Mouse (Mus musculus) ES-E14 (cell line): ENCODE measurements at regions not wholly inside any gene's neighbourhood (a gene's known extent, or its start where the extent isn't known, plus 50 kb on each side); places are given as distances from the start of the nearest gene placed in this dataset.

Experiments
- CHD2 ChIP-seq: IDR thresholded peaks from 2 replicates; pipeline ENCODE4 v1.6.1; 2014; ENCODE audit warnings: mild to moderate bottlenecking, low read depth, low read length, inconsistent platforms
- MAFK ChIP-seq: IDR thresholded peaks from 2 replicates; pipeline ENCODE4 v1.6.1; 2014; ENCODE audit warnings: mild to moderate bottlenecking, low read depth, low read length, inconsistent platforms; ENCODE audit not compliant: insufficient read depth
- ZC3H11A ChIP-seq: IDR thresholded peaks from 2 replicates; pipeline ENCODE4 v1.6.1; 2012; ENCODE audit warnings: low read depth, mild to moderate bottlenecking, inconsistent platforms, low read length, borderline replicate concordance
- ZNF384 ChIP-seq: IDR thresholded peaks from 2 replicates; pipeline ENCODE4 v1.6.1; 2012; ENCODE audit warnings: low read depth, low read length, inconsistent platforms

DNA sequence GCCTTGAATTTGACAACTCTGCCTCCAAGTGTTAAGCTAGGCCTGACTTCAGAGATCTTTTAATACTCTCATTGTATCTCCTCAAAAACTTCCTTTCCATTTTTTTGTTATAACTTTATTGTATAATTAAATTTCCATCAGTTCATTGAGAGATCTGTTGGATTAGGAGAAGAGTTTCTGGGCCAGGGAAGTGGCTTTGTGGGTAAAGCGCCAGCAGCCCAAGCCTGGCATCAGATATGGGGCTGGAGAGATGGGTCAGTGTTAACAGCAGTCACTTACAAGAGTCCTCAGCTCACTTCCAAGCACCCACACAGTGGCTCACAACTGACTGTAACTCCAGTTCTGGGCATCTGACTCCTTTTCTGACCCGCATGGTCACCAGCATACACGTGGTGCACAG is 167.3 kb downstream of the Rab11fip4 start:
- TF ChIP-seq MAFK, result no peak
- no peak for TF ChIP-seq CHD2
- TF ChIP-seq ZC3H11A, result no peak
- no peak for TF ChIP-seq ZNF384
